Mouse (Mus musculus) heart, embryonic 12.5 days (tissue): Measurements from ENCODE around the gene Patl2. TPM values are rescaled to one million over a fixed set of nuclear protein-coding genes. Genes with fewer than 3 reads are reported as not detected.
"Not testable (repeated sequence)": the region's sequence is repeated elsewhere in the genome, so short reads cannot be mapped to it uniquely, and the experiment has no call there.

Source experiments
- ATAC-seq: fragments of 200-750 bp; cut with Nextera tagmentation; 2 replicates; pipeline ENCODE4 v1.8.0; 2017; ENCODE audit warnings: moderate TSS enrichment, moderate library complexity; ENCODE audit not compliant: insufficient number of reproducible peaks, low FRiP score
- H3K27ac ChIP-seq: fragments of 300-500 bp; sonication (generic); 2 replicates; pipeline ENCODE4 v1.5.1; 2016; ENCODE audit warnings: mild to moderate bottlenecking, moderate library complexity; ENCODE audit not compliant: poor library complexity, severe bottlenecking
- H3K27me3 ChIP-seq: fragments of 300-500 bp; sonication (generic); replicated peaks from 2 replicates; pipeline ENCODE4 v1.6.1; 2016; ENCODE audit warnings: mild to moderate bottlenecking, moderate library complexity
- H3K36me3 ChIP-seq: fragments of 300-500 bp; sonication (generic); 2 replicates; pipeline ENCODE4 v1.6.1; 2016; ENCODE audit warnings: mild to moderate bottlenecking, moderate library complexity
- H3K4me1 ChIP-seq: fragments of 300-500 bp; sonication (generic); replicated peaks from 2 replicates; pipeline ENCODE4 v1.6.1; 2016; ENCODE audit warnings: mild to moderate bottlenecking
- H3K4me2 ChIP-seq: fragments of 300-500 bp; sonication (generic); 2 replicates; pipeline ENCODE4 v1.6.1; 2016; ENCODE audit warnings: mild to moderate bottlenecking, moderate library complexity
- H3K4me3 ChIP-seq: fragments of 300-500 bp; sonication (generic); 2 replicates; pipeline ENCODE4 v1.5.1; 2016; ENCODE audit warnings: mild to moderate bottlenecking
- H3K9ac ChIP-seq: fragments of 300-500 bp; sonication (generic); 2 replicates; pipeline ENCODE4 v1.6.1; 2016; ENCODE audit warnings: mild to moderate bottlenecking, moderate library complexity
- H3K9me3 ChIP-seq: fragments of 300-500 bp; sonication (generic); replicated peaks from 2 replicates; pipeline ENCODE4 v1.6.1; 2016; ENCODE audit warnings: mild to moderate bottlenecking, moderate library complexity
- WGBS: fragments of 180-500 bp; shearing (Covaris S2); methylation state at CpG from one replicate; pipeline ENCODE4 v1.1.7; 2016; 5-methylcytosine and 5-hydroxymethylcytosine counted together
- polyA plus RNA-seq: library from polyadenylated mRNA; unstranded; fragments of >200 nt; fragmentation: Nextera tagmentation; extraction: Ambion mirVana; gene quantifications from 2 replicates; pipeline ENCODE4 v1.2.1, GENCODE M21; 2016

Gene Patl2
- polyA plus RNA-seq, 1 experiment from 2014 or later, result not detected

- Histone ChIP-seq H3K9ac (no peak overlapping the region), H3K4me3 (no peak overlapping the region), H3K4me1 (no peaks in the 10 kb centered on the region), H3K36me3 (peaks cover 45% of the 10 kb centered on the region), H3K4me2 (no peak overlapping the region), H3K27me3 (no peaks in the 10 kb centered on the region), H3K9me3 (no peaks in the 10 kb centered on the region), H3K27ac (no peak overlapping the region)
- WGBS, result 45% methylated on average over 4 of the region's 4 CpGs
- ATAC-seq, result no peak
These were observed 76.3 kb downstream of the Patl2 start for GRCm38 (mm10) chr2:122109714-122110113.

GRCm38 (mm10) chr2:122108101-122108500, 77.9 kb downstream of the Patl2 start:
- 75% methylated on average over 14 of the region's 14 CpGs for WGBS
- peaks cover 42% of the 10 kb centered on the region for H3K36me3 ChIP-seq

GRCm38 (mm10) chr2:122102070-122102469, 83.9 kb downstream of the Patl2 start:
- Histone ChIP-seq H3K4me2 (no peak overlapping the region), H3K4me1 (no peaks in the 10 kb centered on the region), H3K4me3 (no peak overlapping the region), H3K36me3 (peaks cover 66% of the 10 kb centered on the region), H3K9me3 (no peaks in the 10 kb centered on the region), H3K9ac (no peak overlapping the region), H3K27me3 (no peaks in the 10 kb centered on the region), H3K27ac (no peak overlapping the region)
- ATAC-seq, result no peak

More at GRCm38 (mm10) chr2:122108101-122108500, 77.9 kb downstream of the Patl2 start:
- H3K9me3 ChIP-seq, result no peaks in the 10 kb centered on the region
- no peak for ATAC-seq
- H3K27ac ChIP-seq, result no peak overlapping the region
- H3K27me3 ChIP-seq, result no peaks in the 10 kb centered on the region
- no peak overlapping the region for H3K4me3 ChIP-seq
- no peak overlapping the region for H3K4me2 ChIP-seq
- H3K9ac ChIP-seq, result no peak overlapping the region
- no peaks in the 10 kb centered on the region for H3K4me1 ChIP-seq

- not testable (repeated sequence) for H3K4me3 ChIP-seq, H3K4me1 ChIP-seq, H3K9ac ChIP-seq, H3K27me3 ChIP-seq, H3K4me2 ChIP-seq, H3K9me3 ChIP-seq, ATAC-seq, H3K27ac ChIP-seq
- peaks cover 78% of the 10 kb centered on the region for H3K36me3 ChIP-seq
- 77% methylated on average over 5 of the region's 5 CpGs for whole genome bisulfite sequencing
These were observed 88.3 kb downstream of the Patl2 start for GRCm38 (mm10) chr2:122097686-122098085.

GRCm38 (mm10) chr2:122093844-122094243, 92.1 kb downstream of the Patl2 start:
- Histone ChIP-seq H3K27me3 (no peaks in the 10 kb centered on the region), H3K4me1 (no peaks in the 10 kb centered on the region), H3K4me2 (no peak overlapping the region), H3K9me3 (no peaks in the 10 kb centered on the region), H3K36me3 (peaks cover 76% of the 10 kb centered on the region), H3K9ac (no peak overlapping the region), H3K27ac (no peak overlapping the region), H3K4me3 (no peak overlapping the region)
- 93% methylated on average over 4 of the region's 4 CpGs for WGBS
- no peak for ATAC-seq

- 75% methylated on average over 4 of the region's 4 CpGs for WGBS
- H3K4me3 ChIP-seq, result no peak overlapping the region
- H3K9ac ChIP-seq, result no peak overlapping the region
- peaks cover 73% of the 10 kb centered on the region for H3K36me3 ChIP-seq
- no peak overlapping the region for H3K4me2 ChIP-seq
- ATAC-seq, result no peak
- no peaks in the 10 kb centered on the region for H3K9me3 ChIP-seq
- H3K27me3 ChIP-seq, result no peaks in the 10 kb centered on the region
- no peak overlapping the region for H3K27ac ChIP-seq
- H3K4me1 ChIP-seq, result peaks cover 6% of the 10 kb centered on the region; the same call in 1 of the 2 replicates
These were observed 99.5 kb downstream of the Patl2 start for GRCm38 (mm10) chr2:122086446-122086845.

GRCm38 (mm10) chr2:122081728-122082456, 104.1 kb downstream of the Patl2 start:
- Histone ChIP-seq H3K9me3 (no peaks in the 10 kb centered on the region), H3K9ac (no peak overlapping the region), H3K4me2 (no peak overlapping the region), H3K4me1 (peaks cover 6% of the 10 kb centered on the region; the same call in 1 of the 2 replicates), H3K27ac (no peak overlapping the region), H3K4me3 (no peak overlapping the region), H3K36me3 (peaks cover 71% of the 10 kb centered on the region), H3K27me3 (no peaks in the 10 kb centered on the region)
- WGBS, result 57% methylated on average over 7 of the region's 7 CpGs
- ATAC-seq, result no peak

Other genes starting within 250 kb of the Patl2 start
- 44.4 and 49.2 TPM in 2 replicates for gene Ctdspl2, start 230.2 kb downstream of the Patl2 start, polyA plus RNA-seq
- 0.18 TPM in 1 of 2 replicates, not detected in the other for gene Mageb3, start 230.1 kb downstream of the Patl2 start, polyA plus RNA-seq
- 14.2 and 15.7 TPM in 2 replicates for gene Eif3j1, start 157.6 kb downstream of the Patl2 start, polyA plus RNA-seq
- gene Spg11, start 67.8 kb downstream of the Patl2 start, polyA plus RNA-seq, result 8.3 and 8.8 TPM in 2 replicates
- 246 and 247 TPM in 2 replicates for gene B2m, start 38.5 kb downstream of the Patl2 start, polyA plus RNA-seq
- 0.10 TPM in 1 of 2 replicates, not detected in the other for gene Trim69, start 25.5 kb downstream of the Patl2 start, polyA plus RNA-seq
- gene Terb2, start 83 bp upstream of the Patl2 start, polyA plus RNA-seq, result not detected in 2 replicates
- 55.2 and 55.5 TPM in 2 replicates for gene Sord, start 48.6 kb upstream of the Patl2 start, polyA plus RNA-seq
- 0.13 TPM in 2 replicates for gene Duox2, start 112.3 kb upstream of the Patl2 start, polyA plus RNA-seq
- gene Duoxa2, start 112.7 kb upstream of the Patl2 start, polyA plus RNA-seq, result not detected in 2 replicates
- gene Duoxa1, start 127.5 kb upstream of the Patl2 start, polyA plus RNA-seq, result not detected in 2 replicates
- gene Duox1, start 129.5 kb upstream of the Patl2 start, polyA plus RNA-seq, result 0.04 and 0.05 TPM in 2 replicates
- 2.6 and 2.9 TPM in 2 replicates for gene Shf, start 183.0 kb upstream of the Patl2 start, polyA plus RNA-seq
- gene Slc28a2, start 240.3 kb upstream of the Patl2 start, polyA plus RNA-seq, result 0.19 and 0.24 TPM in 2 replicates